Mouse (Mus musculus): ENCODE measurements around the gene Tomm40l. TPM values are rescaled to one million over a fixed set of nuclear protein-coding genes. Genes with fewer than 3 reads are reported as not detected.
"Not testable (repeated sequence)": the region's sequence is repeated elsewhere in the genome, so short reads cannot be mapped to it uniquely, and the experiment has no call there.

The Tomm40l gene
- polyA plus RNA-seq, 1 experiment from 2014 or later = 35.4 TPM

DNA sequence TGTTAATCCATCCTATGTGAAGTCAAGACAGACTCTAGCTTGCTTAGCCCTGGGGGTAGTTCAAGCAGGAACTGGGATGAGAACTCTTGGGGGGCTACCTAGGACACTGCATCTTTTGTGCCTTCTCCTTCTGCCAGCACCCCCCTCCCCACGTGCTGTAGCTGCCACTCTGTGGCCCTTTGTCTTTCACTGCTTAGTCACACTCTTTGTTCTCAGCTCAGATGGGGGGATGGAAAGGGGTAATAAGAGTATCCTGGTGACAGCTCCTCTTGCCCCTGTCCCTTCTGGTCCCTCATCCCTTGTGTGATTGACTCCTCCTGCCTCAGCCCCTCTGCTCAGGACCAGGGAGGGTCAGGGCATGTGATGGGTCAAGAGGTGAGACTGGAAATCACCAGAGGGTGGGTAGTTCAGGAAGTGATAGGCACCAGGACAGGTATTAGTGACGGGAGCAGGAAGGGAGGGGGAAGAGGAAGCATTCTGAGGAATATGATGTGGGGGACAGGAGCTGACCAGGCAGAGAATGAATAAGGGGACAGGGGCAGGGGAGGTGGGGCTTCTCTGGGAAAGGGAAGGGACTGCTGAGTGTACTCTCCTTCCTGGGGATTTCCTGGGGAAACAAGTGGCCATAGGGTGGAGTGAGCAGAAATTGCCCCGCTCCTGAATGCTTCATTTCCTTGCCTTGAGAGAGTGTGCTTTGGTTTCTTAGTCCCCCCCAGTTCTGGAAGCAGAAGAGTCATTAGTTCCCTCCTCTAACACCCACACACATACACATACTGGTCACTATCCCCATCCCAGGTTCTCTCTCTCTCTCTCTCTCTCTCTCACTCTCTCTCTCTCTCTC, 26.3 kb upstream of the Tomm40l start:
- peaks cover 63% of the 10 kb centered on the region for H3K4me1 ChIP-seq (replicated peaks)
- ATAC-seq (ENCODE audit: low FRiP score) = no peak
- peak overlapping the region; percentile 81 for H3K27ac ChIP-seq
- no peak overlapping the region for H3K4me3 ChIP-seq
- no peaks in the 10 kb centered on the region for H3K9me3 ChIP-seq
- H3K27me3 ChIP-seq = no peaks in the 10 kb centered on the region
- H3K9ac ChIP-seq = no peak overlapping the region
- H3K36me3 ChIP-seq = peaks cover 11% of the 10 kb centered on the region
- no peak overlapping the region for H3K4me2 ChIP-seq
- WGBS = 33% methylated on average over 3 of the region's 3 CpGs

DNA sequence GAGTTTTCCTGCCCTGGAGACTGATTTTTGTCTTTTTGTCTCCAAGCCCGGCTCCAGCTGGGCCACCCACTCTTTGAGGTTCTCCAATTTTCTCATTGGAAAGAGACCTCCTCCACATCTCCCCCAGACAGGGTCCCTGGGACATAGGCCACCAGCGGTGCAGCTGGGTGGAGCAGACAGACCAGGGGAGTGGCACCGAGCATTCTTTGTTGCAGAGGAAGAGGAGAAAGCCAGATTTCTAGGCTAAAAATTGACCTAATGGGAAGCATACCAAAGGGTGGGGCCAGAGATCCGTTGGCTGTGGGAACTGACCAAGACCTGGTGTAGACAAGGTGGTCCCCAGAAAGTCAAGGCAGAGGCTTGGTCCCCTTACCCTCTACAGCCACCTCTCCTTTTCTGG, 25.6 kb upstream of the Tomm40l start:
- no peaks in the 10 kb centered on the region for H3K9me3 ChIP-seq
- no peaks in the 10 kb centered on the region for H3K27me3 ChIP-seq
- H3K4me3 ChIP-seq = peak overlapping the region; percentile 72
- ATAC-seq (ENCODE audit: low FRiP score) = no peak
- peaks cover 63% of the 10 kb centered on the region for H3K4me1 ChIP-seq (replicated peaks)
- H3K27ac ChIP-seq = peak overlapping the region; percentile 81
- WGBS = 25% methylated on average over 4 of the region's 4 CpGs
- peaks cover 18% of the 10 kb centered on the region for H3K36me3 ChIP-seq
- H3K9ac ChIP-seq = 0 out of 2 replicates have a peak overlapping the region, but pooled peaks have one; percentile 62
- H3K4me2 ChIP-seq = peak overlapping the region; percentile 65

- Histone ChIP-seq H3K36me3 (peaks cover 23% of the 10 kb centered on the region), H3K4me2 (peak overlapping the region; percentile 65), H3K4me1 (replicated peaks) (peaks cover 59% of the 10 kb centered on the region), H3K9me3 (no peaks in the 10 kb centered on the region), H3K27ac (peak overlapping the region; percentile 81), H3K4me3 (peak overlapping the region; percentile 72), H3K9ac (peak overlapping the region; percentile 62), H3K27me3 (no peaks in the 10 kb centered on the region)
- ATAC-seq (ENCODE audit: low FRiP score) = peak; percentile 4
- 14% methylated on average over 13 of the region's 13 CpGs for WGBS
These were observed 25.1 kb upstream of the Tomm40l start for GRCm38 (mm10) chr1:171247453-171247841.

DNA sequence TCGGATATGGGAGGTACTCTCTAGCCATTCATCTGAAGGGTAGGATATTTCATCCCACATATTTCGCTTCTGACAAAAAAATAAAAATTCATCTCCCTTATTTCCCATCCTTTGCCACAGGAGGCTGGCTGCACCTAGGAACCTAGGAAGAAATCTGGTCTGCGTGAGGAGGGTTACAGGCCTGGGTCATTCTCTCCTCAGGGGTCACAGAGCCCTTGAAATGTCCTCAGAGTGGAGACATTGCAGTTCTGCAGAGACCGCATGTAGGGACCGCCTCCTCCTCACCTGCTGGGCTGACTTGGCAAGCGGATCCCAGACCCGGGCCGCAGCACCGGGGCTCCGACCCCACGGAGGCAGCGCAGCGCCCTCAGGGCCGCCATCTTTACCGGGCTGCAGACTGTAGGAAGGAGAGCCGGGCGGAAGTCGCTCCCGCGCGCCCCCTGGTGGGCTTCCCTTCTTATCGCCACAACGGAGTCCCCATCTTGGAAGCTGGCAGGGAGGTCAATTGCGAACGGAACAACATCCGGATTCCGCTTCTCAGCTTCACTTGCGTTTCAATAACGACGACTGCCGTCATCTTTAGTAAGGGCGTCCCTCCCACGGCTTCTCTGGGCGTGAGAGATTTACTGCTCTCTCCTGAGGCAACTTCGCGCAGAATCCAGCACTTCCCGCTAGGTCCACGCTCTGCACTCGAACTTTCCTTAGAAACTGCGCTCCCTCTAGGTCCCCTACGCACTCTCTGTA, 24.6 kb upstream of the Tomm40l start:
- WGBS = under 1% methylated on average over 41 of the region's 41 CpGs
- Histone ChIP-seq H3K27me3 (no peaks in the 10 kb centered on the region), H3K9me3 (no peaks in the 10 kb centered on the region), H3K27ac (peak overlapping the region; percentile 81), H3K9ac (peak overlapping the region; percentile 96), H3K36me3 (peaks cover 28% of the 10 kb centered on the region), H3K4me2 (peak overlapping the region; percentile 77), H3K4me3 (peak overlapping the region; percentile 72), H3K4me1 (replicated peaks) (peaks cover 53% of the 10 kb centered on the region)
- peak; percentile 93 for ATAC-seq (ENCODE audit: low FRiP score)

DNA sequence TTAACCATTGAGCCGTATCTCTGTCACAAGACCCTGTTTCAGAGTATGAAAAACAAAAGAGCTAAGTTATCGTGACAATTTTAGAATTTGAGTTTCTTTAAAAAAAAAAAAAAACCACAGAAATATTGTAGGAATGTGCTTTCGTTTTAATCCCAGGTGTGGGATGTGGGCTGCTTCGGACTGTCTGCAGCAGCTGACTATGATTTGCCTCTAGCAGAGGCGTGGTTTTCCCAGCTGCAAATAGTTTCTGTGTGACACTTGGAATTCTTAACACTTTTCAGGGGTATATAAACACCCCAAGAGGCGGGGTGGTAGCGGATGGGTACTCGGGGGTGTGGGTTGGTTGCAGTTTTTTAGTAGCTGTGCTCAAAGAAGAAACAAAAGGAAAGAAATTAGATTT, 23.0 kb upstream of the Tomm40l start:
- no peak overlapping the region for H3K4me3 ChIP-seq
- H3K9me3 ChIP-seq = no peaks in the 10 kb centered on the region
- no peak for ATAC-seq (ENCODE audit: low FRiP score)
- no peak overlapping the region for H3K4me2 ChIP-seq
- no peak overlapping the region for H3K27ac ChIP-seq
- peaks cover 43% of the 10 kb centered on the region for H3K36me3 ChIP-seq
- WGBS = 95% methylated on average over 8 of the region's 8 CpGs
- peaks cover 38% of the 10 kb centered on the region for H3K4me1 ChIP-seq (replicated peaks)
- H3K27me3 ChIP-seq = no peaks in the 10 kb centered on the region
- H3K9ac ChIP-seq = no peak overlapping the region

DNA sequence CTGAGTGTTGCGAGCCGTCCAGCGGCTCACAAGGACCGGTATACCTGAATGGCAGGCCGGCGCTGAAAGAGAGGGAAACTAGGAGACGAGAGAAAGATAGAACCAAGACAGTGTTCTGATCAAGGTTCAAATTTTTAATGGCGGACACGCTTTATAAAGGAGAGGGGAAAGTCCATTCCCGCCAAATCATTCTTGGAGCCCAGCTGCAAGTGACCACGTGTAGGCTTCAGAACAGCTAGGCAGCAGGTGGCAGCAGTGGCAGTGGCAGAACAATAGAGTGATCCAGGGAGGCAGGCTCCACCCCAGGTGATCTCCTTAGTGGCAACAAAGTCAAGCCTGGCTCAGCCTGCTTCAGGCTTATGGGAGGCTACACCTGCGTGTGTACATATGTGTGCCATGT, 19.6 kb upstream of the Tomm40l start:
- peaks cover 76% of the 10 kb centered on the region for H3K36me3 ChIP-seq
- ATAC-seq (ENCODE audit: low FRiP score) = not testable (repeated sequence)
- 84% methylated on average over 12 of the region's 12 CpGs for WGBS

DNA sequence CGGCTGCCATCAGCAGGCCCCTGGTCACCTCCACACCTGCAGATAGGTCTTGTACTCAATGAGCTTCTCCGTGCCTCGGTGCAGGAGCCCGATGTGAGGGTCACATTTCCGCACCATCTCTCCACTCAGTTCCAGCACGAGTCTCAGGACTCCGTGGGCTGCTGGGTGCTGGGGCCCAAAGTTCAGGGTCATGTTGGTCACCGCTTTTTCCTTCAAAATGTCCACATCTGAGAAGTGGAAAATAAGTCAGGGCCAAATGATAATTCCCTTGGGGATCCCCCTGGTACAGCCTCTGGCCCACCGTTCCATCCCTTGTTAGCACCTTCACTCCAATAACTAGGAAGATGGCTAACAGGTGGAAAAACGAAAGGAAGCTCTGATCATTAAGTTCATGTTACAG, 18.6 kb upstream of the Tomm40l start:
- WGBS = 94% methylated on average over 10 of the region's 10 CpGs
- H3K27me3 ChIP-seq = no peaks in the 10 kb centered on the region

More for the DNA sequence above, 19.6 kb upstream of the Tomm40l start:
- not testable (repeated sequence) for H3K27me3 ChIP-seq, H3K4me3 ChIP-seq, H3K4me2 ChIP-seq, H3K9ac ChIP-seq, H3K27ac ChIP-seq, H3K9me3 ChIP-seq
- peaks cover 15% of the 10 kb centered on the region for H3K4me1 ChIP-seq (replicated peaks)

GRCm38 (mm10) chr1:171239992-171240744, 17.9 kb upstream of the Tomm40l start:
- H3K4me2 ChIP-seq = no peak overlapping the region
- H3K36me3 ChIP-seq = peaks cover 92% of the 10 kb centered on the region
- H3K27me3 ChIP-seq = no peaks in the 10 kb centered on the region
- no peak overlapping the region for H3K9ac ChIP-seq
- H3K4me1 ChIP-seq (replicated peaks) = 0 out of 2 replicates have a peak, but pooled peaks cover 3% of the 10 kb centered on the region
- no peaks in the 10 kb centered on the region for H3K9me3 ChIP-seq
- no peak overlapping the region for H3K4me3 ChIP-seq
- H3K27ac ChIP-seq = no peak overlapping the region
- WGBS = 74% methylated on average over 15 of the region's 15 CpGs
- no peak for ATAC-seq (ENCODE audit: low FRiP score)

More for the DNA sequence above, 18.6 kb upstream of the Tomm40l start:
- ATAC-seq (ENCODE audit: low FRiP score) = no peak
- peaks cover 86% of the 10 kb centered on the region for H3K36me3 ChIP-seq
- H3K4me3 ChIP-seq = no peak overlapping the region
- no peaks in the 10 kb centered on the region for H3K9me3 ChIP-seq
- no peak overlapping the region for H3K4me2 ChIP-seq
- peaks cover 8% of the 10 kb centered on the region for H3K4me1 ChIP-seq (replicated peaks)
- H3K9ac ChIP-seq = no peak overlapping the region
- no peak overlapping the region for H3K27ac ChIP-seq

GRCm38 (mm10) chr1:171238463-171238862, 16.1 kb upstream of the Tomm40l start:
- H3K9ac ChIP-seq = no peak overlapping the region
- no peak overlapping the region for H3K4me2 ChIP-seq
- no peak for ATAC-seq (ENCODE audit: low FRiP score)
- 77% methylated on average over 14 of the region's 14 CpGs for WGBS
- no peaks in the 10 kb centered on the region for H3K4me1 ChIP-seq (replicated peaks)
- no peak overlapping the region for H3K4me3 ChIP-seq
- peaks cover 98% of the 10 kb centered on the region for H3K36me3 ChIP-seq
- no peaks in the 10 kb centered on the region for H3K9me3 ChIP-seq
- H3K27me3 ChIP-seq = no peaks in the 10 kb centered on the region
- no peak overlapping the region for H3K27ac ChIP-seq

DNA sequence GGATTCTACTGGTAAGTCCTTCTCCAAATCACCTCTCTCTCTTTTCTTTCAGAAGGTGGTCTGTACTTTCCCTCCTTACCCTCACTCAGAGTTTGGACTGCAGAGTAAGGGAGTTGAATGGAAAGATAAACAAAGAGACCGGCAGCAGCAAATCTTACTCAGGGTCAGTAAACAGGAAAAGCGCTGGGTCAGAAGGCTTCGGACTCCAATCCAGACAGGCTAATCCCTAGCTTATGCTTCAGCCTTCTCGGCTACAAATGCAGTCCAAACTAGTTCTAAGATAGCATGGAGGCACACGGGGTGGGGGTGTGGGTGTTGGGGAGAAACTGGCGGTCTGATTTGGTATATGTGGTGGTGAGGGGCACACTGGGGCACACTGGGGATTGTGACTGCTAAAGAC, 15.1 kb upstream of the Tomm40l start:
- H3K9ac ChIP-seq = no peak overlapping the region
- H3K4me1 ChIP-seq (replicated peaks) = no peaks in the 10 kb centered on the region
- H3K27ac ChIP-seq = no peak overlapping the region
- H3K4me3 ChIP-seq = no peak overlapping the region
- WGBS = 89% methylated on average over 6 of the region's 6 CpGs
- H3K36me3 ChIP-seq = peaks cover 91% of the 10 kb centered on the region
- ATAC-seq (ENCODE audit: low FRiP score) = no peak
- H3K27me3 ChIP-seq = no peaks in the 10 kb centered on the region
- H3K4me2 ChIP-seq = no peak overlapping the region
- no peaks in the 10 kb centered on the region for H3K9me3 ChIP-seq

DNA sequence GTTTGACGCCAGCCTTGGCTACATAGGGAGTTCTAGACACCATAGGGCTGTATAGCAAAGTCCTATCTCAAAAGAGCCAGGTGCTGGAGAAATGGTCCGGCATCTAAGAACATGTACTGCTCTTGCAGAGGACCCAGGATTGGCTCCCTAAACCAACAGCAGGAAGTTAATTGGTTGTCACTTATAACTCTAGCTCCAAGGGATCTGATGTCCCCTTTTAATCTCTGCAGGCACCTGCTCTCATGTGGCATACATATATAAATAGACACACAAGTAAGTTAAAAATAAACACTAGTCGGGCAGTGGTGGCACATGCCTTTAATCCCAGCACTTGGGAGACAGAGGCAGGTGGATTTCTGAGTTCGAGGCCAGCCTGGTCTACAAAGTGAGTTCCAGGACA, 13.5 kb upstream of the Tomm40l start:
- no peak overlapping the region for H3K27ac ChIP-seq
- WGBS = 90% methylated on average over 4 of the region's 4 CpGs
- no peak overlapping the region for H3K4me2 ChIP-seq

GRCm38 (mm10) chr1:171234538-171234937, 12.2 kb upstream of the Tomm40l start:
- WGBS = 95% methylated on average over 4 of the region's 4 CpGs
- Histone ChIP-seq H3K9ac (no peak overlapping the region), H3K4me2 (no peak overlapping the region), H3K9me3 (no peaks in the 10 kb centered on the region), H3K36me3 (peaks cover 63% of the 10 kb centered on the region), H3K27me3 (no peaks in the 10 kb centered on the region), H3K4me1 (replicated peaks) (no peaks in the 10 kb centered on the region), H3K27ac (no peak overlapping the region), H3K4me3 (no peak overlapping the region)
- ATAC-seq (ENCODE audit: low FRiP score) = no peak

More for the DNA sequence above, 13.5 kb upstream of the Tomm40l start:
- H3K27me3 ChIP-seq = no peaks in the 10 kb centered on the region
- H3K9ac ChIP-seq = no peak overlapping the region
- no peaks in the 10 kb centered on the region for H3K4me1 ChIP-seq (replicated peaks)
- no peak for ATAC-seq (ENCODE audit: low FRiP score)
- H3K9me3 ChIP-seq = no peaks in the 10 kb centered on the region
- peaks cover 76% of the 10 kb centered on the region for H3K36me3 ChIP-seq
- no peak overlapping the region for H3K4me3 ChIP-seq

Data from hindbrain, embryonic 13.5 days (tissue).